Comparison of ENCODE assay signal across 8 mouse cellular contexts in the genomic region with DNA sequence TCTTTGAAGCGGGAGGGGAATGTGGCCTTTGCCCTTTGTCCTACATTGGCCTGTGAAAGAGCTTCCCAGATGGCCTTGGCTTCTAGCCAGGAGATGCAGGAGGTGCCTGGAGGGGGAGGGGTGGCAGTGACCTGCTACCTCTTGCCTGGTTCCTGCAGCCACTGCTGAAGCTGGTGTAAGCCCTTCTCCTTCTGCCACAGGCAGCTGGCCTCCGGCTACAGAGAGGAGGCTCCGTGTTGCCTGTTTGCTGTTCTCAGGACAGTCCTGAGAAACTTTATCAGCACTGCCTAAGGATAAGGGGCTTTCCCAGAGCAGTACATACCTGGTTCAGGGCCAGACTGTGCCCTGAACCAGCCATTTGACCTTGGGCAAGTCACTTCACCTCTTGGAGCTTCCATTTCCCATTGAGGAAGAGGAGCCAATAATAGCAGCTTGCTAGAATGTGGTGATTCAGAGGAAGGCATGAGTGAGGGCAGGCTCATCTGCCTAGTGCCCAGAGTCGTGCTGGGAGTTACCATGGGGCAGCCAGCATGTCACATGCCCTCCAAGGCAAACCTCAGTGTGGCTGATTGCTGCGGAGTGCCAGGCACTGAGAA. TPM values are rescaled to one million over a fixed set of nuclear protein-coding genes. Genes with fewer than 3 reads are reported as not detected.
DNase-seq lines count a peak whose midpoint lies in the region; ATAC-seq and TF ChIP-seq lines count a peak whose summit lies in the region.

No protein-coding gene starts in this region.

- H3K4me2 ChIP-seq in midbrain, embryonic 16.5 days (ENCODE audit: low read length), result no peak overlapping the region
- no peak overlapping the region for H3K4me2 ChIP-seq in kidney, postnatal 0 days (ENCODE audit: low read length)
- no peak overlapping the region for H3K4me2 ChIP-seq in midbrain, embryonic 14.5 days (ENCODE audit: low read length)

- no peaks in the 10 kb centered on the region for H3K27me3 ChIP-seq in midbrain, embryonic 10.5 days (ENCODE audit: low read depth, poor library complexity, severe bottlenecking)
- H3K27me3 ChIP-seq in midbrain, embryonic 16.5 days (ENCODE audit: control insufficient read depth, insufficient read depth, low read depth, low read length), result no peaks in the 10 kb centered on the region
- no peaks in the 10 kb centered on the region for H3K27me3 ChIP-seq in kidney, postnatal 0 days (ENCODE audit: insufficient read depth, low read length)
- no peaks in the 10 kb centered on the region for H3K27me3 ChIP-seq in midbrain, embryonic 14.5 days (ENCODE audit: control insufficient read depth, insufficient read depth, low read length)

- no peaks in the 10 kb centered on the region for H3K36me3 ChIP-seq in midbrain, embryonic 10.5 days
- no peaks in the 10 kb centered on the region for H3K36me3 ChIP-seq in midbrain, embryonic 16.5 days (ENCODE audit: control insufficient read depth, insufficient read depth, low read length)
- peaks cover 16% of the 10 kb centered on the region; the same call in 1 of the 2 replicates for H3K36me3 ChIP-seq in kidney, postnatal 0 days (ENCODE audit: insufficient read depth, low read length)
- no peaks in the 10 kb centered on the region for H3K36me3 ChIP-seq in midbrain, embryonic 14.5 days (ENCODE audit: control insufficient read depth, insufficient read depth, low read length)

- H3K9ac ChIP-seq in midbrain, embryonic 16.5 days (ENCODE audit: low read depth, low read length), result no peak overlapping the region
- no peak overlapping the region for H3K9ac ChIP-seq in kidney, postnatal 0 days (ENCODE audit: low read depth, low read length)
- no peak overlapping the region for H3K9ac ChIP-seq in midbrain, embryonic 14.5 days (replicated peaks; ENCODE audit: low read length)

- no peak overlapping the region for H3K4me3 ChIP-seq in midbrain, embryonic 10.5 days
- H3K4me3 ChIP-seq in midbrain, embryonic 16.5 days (ENCODE audit: low read depth, low read length), result no peak overlapping the region
- H3K4me3 ChIP-seq in kidney, postnatal 0 days (replicated peaks; ENCODE audit: low read depth, low read length), result no peak overlapping the region
- H3K4me3 ChIP-seq in midbrain, embryonic 14.5 days (replicated peaks; ENCODE audit: low read depth, low read length), result no peak overlapping the region

- 59% methylated on average over 5 of the region's 5 CpGs for WGBS in midbrain, embryonic 10.5 days
- WGBS in midbrain, embryonic 16.5 days, result 52% methylated on average over 5 of the region's 5 CpGs
- WGBS in kidney, postnatal 0 days, result 41% methylated on average over 5 of the region's 5 CpGs
- 51% methylated on average over 5 of the region's 5 CpGs for WGBS in midbrain, embryonic 14.5 days

- peak overlapping the region; percentile 74 for H3K27ac ChIP-seq in midbrain, embryonic 10.5 days (replicated peaks)
- no peak overlapping the region for H3K27ac ChIP-seq in midbrain, embryonic 16.5 days (ENCODE audit: low read length)
- peak overlapping the region; percentile 63; the same call in 1 of the 2 replicates for H3K27ac ChIP-seq in kidney, postnatal 0 days
- H3K27ac ChIP-seq in midbrain, embryonic 14.5 days (replicated peaks; ENCODE audit: low read depth, low read length), result no peak overlapping the region

- no peak for TF ChIP-seq CTCF in kidney, postnatal 0 days (IDR thresholded peaks at IDR 0.05; ENCODE audit: low read depth)

- ATAC-seq in midbrain, embryonic 16.5 days, result no peak
- peak; percentile 69 for ATAC-seq in kidney, postnatal 0 days (replicated peaks; ENCODE audit: low FRiP score, low read depth)
- ATAC-seq in midbrain, embryonic 14.5 days (ENCODE audit: low FRiP score, low TSS enrichment), result no peak

- DNase-seq in midbrain, embryonic 10.5 days (ENCODE audit: low spot score), result peak; percentile 67
- peak; percentile 49 for DNase-seq in cerebellum, adult 8-10 months
- DNase-seq in heart, adult 8-10 months (ENCODE audit: low spot score), result peak; percentile 82
- DNase-seq in kidney, postnatal 0 days (ENCODE audit: low spot score), result peak; percentile 57
- peak; percentile 62 for DNase-seq in midbrain, embryonic 14.5 days
- no peak for DNase-seq in left cerebral cortex, adult 8-10 months (ENCODE audit: low spot score in 2 of 2)
- DNase-seq in frontal cortex, postnatal 25 days (ENCODE audit: low spot score in 2 of 2), result no peak

- no peaks in the 10 kb centered on the region for H3K9me3 ChIP-seq in midbrain, embryonic 10.5 days (replicated peaks)
- no peaks in the 10 kb centered on the region for H3K9me3 ChIP-seq in midbrain, embryonic 16.5 days (replicated peaks; ENCODE audit: control insufficient read depth, low read length, poor library complexity, severe bottlenecking)
- H3K9me3 ChIP-seq in kidney, postnatal 0 days (replicated peaks; ENCODE audit: low read length), result no peaks in the 10 kb centered on the region
- H3K9me3 ChIP-seq in midbrain, embryonic 14.5 days (ENCODE audit: control insufficient read depth, low read length), result no peaks in the 10 kb centered on the region

- peaks cover 38% of the 10 kb centered on the region for H3K4me1 ChIP-seq in midbrain, embryonic 10.5 days
- peaks cover 3% of the 10 kb centered on the region; the same call in 1 of the 2 replicates for H3K4me1 ChIP-seq in midbrain, embryonic 16.5 days (ENCODE audit: control insufficient read depth, insufficient read depth, low read length)
- H3K4me1 ChIP-seq in kidney, postnatal 0 days (replicated peaks; ENCODE audit: insufficient read depth, low read length), result peaks cover 9% of the 10 kb centered on the region; the same call in 1 of the 2 replicates
- H3K4me1 ChIP-seq in midbrain, embryonic 14.5 days (ENCODE audit: control insufficient read depth, insufficient read depth, low read length), result no peaks in the 10 kb centered on the region

RNA-seq across cellular contexts. Expression of a gene that starts 15.7 kb away (rescaled TPM):
- polyA plus RNA-seq in midbrain, embryonic 10.5 days (2016; fragmentation: Nextera tagmentation; extraction: Ambion mirVana), result 9.0 and 10.0 TPM in 2 replicates
- polyA plus RNA-seq in midbrain, embryonic 16.5 days (2015; fragmentation: Nextera tagmentation; extraction: Ambion mirVana), result 7.0 and 7.1 TPM in 2 replicates
- total RNA-seq in heart, adult 8-10 months (2022), result 100 to 1,000 TPM; 211 to 296 (median 238) TPM
- polyA plus RNA-seq in kidney, postnatal 0 days (2015; fragmentation: Nextera tagmentation; extraction: Ambion mirVana), result 26.9 and 31.7 TPM in 2 replicates
- 0.77 and 6.8 TPM in 2 replicates for polyA plus RNA-seq in midbrain, embryonic 14.5 days (2014; fragmentation: Nextera tagmentation; extraction: Ambion mirVana)
- total RNA-seq in left cerebral cortex, adult 8-10 months (2022), result 10 to 100 TPM in 3 of 4 experiments, 1 to 10 TPM in 1; 9.3 to 13.7 (median 10.1) TPM

Comparison
In these comparisons a context has a peak if more than half of its experiments do, and no peak if none do; other contexts are left out.
1. H3K27ac ChIP-seq: peak in midbrain, embryonic 10.5 days (single experiment) and kidney, postnatal 0 days (single experiment); none in midbrain, embryonic 16.5 days (single experiment) and midbrain, embryonic 14.5 days (single experiment).
2. DNase-seq: peak in midbrain, embryonic 10.5 days (single experiment), cerebellum, adult 8-10 months (single experiment), heart, adult 8-10 months (single experiment), kidney, postnatal 0 days (single experiment) and midbrain, embryonic 14.5 days (single experiment); none in left cerebral cortex, adult 8-10 months (0 of 2) and frontal cortex, postnatal 25 days (0 of 2).